Mouse (Mus musculus) stomach, embryonic 16.5 days (tissue): ENCODE data around the gene Eml1. TPM values are rescaled to one million over a fixed set of nuclear protein-coding genes. Genes with fewer than 3 reads are reported as not detected.

Experiments
- ATAC-seq: fragments of 200-750 bp; cut with Nextera tagmentation; 2 replicates; pipeline ENCODE4 v1.8.0; 2017; ENCODE audit warnings: moderate number of reproducible peaks, moderate TSS enrichment; ENCODE audit not compliant: insufficient read depth, low FRiP score
- H3K27ac ChIP-seq: fragments of 300-500 bp; sonication (generic); 2 replicates; pipeline ENCODE4 v1.5.1; 2014; ENCODE audit warnings: low read length
- H3K27me3 ChIP-seq: fragments of 300-500 bp; sonication (generic); 2 replicates; pipeline ENCODE4 v1.6.1; 2014; ENCODE audit warnings: low read length, control low read depth, mixed read lengths; ENCODE audit not compliant: control insufficient read depth, insufficient read depth
- H3K36me3 ChIP-seq: fragments of 300-500 bp; sonication (generic); 2 replicates; pipeline ENCODE4 v1.6.1; 2014; ENCODE audit warnings: low read length; ENCODE audit not compliant: control insufficient read depth, insufficient read depth
- H3K4me1 ChIP-seq: fragments of 300-500 bp; sonication (generic); 2 replicates; pipeline ENCODE4 v1.6.1; 2014; ENCODE audit warnings: low read length, control low read depth, mixed read lengths; ENCODE audit not compliant: control insufficient read depth, insufficient read depth
- H3K4me2 ChIP-seq: fragments of 300-500 bp; sonication (generic); 2 replicates; pipeline ENCODE4 v1.6.1; 2014; ENCODE audit warnings: low read depth, low read length, mixed read lengths
- H3K4me3 ChIP-seq: fragments of 300-500 bp; sonication (generic); replicated peaks from 2 replicates; pipeline ENCODE4 v1.5.1; 2014; ENCODE audit warnings: mild to moderate bottlenecking, low read length
- H3K9ac ChIP-seq: fragments of 300-500 bp; sonication (generic); 2 replicates; pipeline ENCODE4 v1.6.1; 2014; ENCODE audit warnings: low read length
- H3K9me3 ChIP-seq: fragments of 300-500 bp; sonication (generic); replicated peaks from 2 replicates; pipeline ENCODE4 v1.6.1; 2016; ENCODE audit warnings: low read length, control low read depth; ENCODE audit not compliant: control insufficient read depth
- WGBS: fragments of 180-500 bp; shearing (Covaris S2); extraction: QIAGEN DNeasy Blood & Tissue Kit; methylation state at CpG from one replicate; pipeline ENCODE4 v1.1.7; 2014; 5-methylcytosine and 5-hydroxymethylcytosine counted together
- polyA plus RNA-seq: library from polyadenylated mRNA; unstranded; fragments of >200 nt; fragmentation: Nextera tagmentation; extraction: Ambion mirVana; gene quantifications from 2 replicates; pipeline ENCODE4 v1.2.1, GENCODE M21; 2015

The Eml1 gene
- polyA plus RNA-seq, 1 experiment from 2014 or later, result 82.3 TPM

DNA sequence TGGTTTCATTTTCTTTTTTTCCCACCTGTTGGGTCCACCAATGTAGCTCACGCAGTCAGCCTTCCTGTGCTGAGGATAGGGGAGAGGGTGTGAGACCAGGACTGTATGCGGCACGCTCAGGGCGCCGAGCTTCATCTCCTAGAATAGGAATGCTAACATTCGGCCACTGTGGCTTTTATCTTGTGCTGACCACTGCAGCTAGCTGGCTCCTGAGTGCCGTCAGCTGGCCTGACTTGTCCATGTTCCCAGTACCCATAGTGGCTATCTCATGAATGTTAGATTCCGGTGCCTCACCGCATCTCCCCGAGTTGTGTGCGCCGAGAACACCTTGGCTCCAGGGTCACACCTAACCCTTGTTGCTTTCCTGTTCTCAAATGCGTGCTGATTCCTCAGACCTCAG, 66.7 kb downstream of the Eml1 start:
- H3K4me1 ChIP-seq, result peaks cover 50% of the 10 kb centered on the region
- H3K4me3 ChIP-seq, result no peak overlapping the region
- H3K9ac ChIP-seq, result peak overlapping the region; percentile 27; the same call in 1 of the 2 replicates
- no peak for ATAC-seq
- WGBS, result 87% methylated on average over 13 of the region's 13 CpGs
- H3K4me2 ChIP-seq, result no peak overlapping the region
- H3K27me3 ChIP-seq, result no peaks in the 10 kb centered on the region
- no peaks in the 10 kb centered on the region for H3K36me3 ChIP-seq
- H3K9me3 ChIP-seq, result no peaks in the 10 kb centered on the region
- H3K27ac ChIP-seq, result peak overlapping the region; percentile 97

DNA sequence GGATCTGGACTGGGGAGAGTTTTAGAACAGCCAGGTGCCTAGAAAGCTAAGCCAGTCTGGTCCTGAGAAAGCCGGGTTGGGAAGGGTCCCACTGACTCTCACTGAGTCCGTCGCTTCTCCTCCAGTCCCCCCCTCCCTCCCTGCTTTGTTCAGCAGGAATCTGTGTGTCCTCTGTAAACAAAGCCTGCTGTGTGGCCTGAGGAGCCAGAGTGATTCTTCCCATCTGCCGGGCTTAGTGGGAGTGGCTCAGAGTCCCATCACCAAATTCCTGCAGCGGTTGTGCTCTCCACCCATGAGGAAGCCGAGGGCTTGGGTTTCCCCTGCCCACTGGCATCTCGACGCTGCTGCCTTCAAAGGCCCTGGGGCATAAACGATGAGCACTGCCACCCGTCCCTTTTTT, 72.5 kb downstream of the Eml1 start:
- Histone ChIP-seq H3K4me3 (no peak overlapping the region), H3K36me3 (no peaks in the 10 kb centered on the region), H3K4me1 (peaks cover 38% of the 10 kb centered on the region), H3K27ac (peak overlapping the region; percentile 80), H3K9ac (no peak overlapping the region), H3K9me3 (no peaks in the 10 kb centered on the region), H3K4me2 (peak overlapping the region; percentile 28; the same call in 1 of the 2 replicates), H3K27me3 (no peaks in the 10 kb centered on the region)
- 10% methylated on average over 10 of the region's 10 CpGs for WGBS
- peak; percentile 71 for ATAC-seq

DNA sequence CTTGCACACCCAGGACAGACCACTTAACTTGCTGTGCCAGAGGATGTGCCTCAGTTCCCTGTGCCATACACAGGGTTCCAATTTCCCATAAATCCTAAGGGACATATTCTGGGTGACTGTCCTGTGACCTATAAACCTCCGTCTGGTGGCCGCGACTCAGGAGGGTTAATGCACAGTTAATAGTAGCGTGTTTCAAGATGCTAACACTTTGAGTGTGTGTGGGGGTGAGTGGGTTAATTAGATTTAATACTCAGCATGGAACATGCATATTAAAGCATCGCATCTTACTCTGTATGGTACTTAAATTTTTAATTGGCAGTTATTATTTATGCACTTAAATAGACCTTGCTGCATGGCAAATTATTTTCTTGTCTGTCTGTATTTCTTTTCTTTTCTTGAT, 73.0 kb downstream of the Eml1 start:
- no peak overlapping the region for H3K4me3 ChIP-seq
- no peak overlapping the region for H3K4me2 ChIP-seq
- H3K4me1 ChIP-seq, result peaks cover 35% of the 10 kb centered on the region
- H3K9ac ChIP-seq, result no peak overlapping the region
- no peaks in the 10 kb centered on the region for H3K27me3 ChIP-seq
- H3K27ac ChIP-seq, result peak overlapping the region; percentile 83
- H3K36me3 ChIP-seq, result no peaks in the 10 kb centered on the region
- H3K9me3 ChIP-seq, result no peaks in the 10 kb centered on the region
- ATAC-seq, result no peak
- WGBS, result 57% methylated on average over 5 of the region's 5 CpGs

DNA sequence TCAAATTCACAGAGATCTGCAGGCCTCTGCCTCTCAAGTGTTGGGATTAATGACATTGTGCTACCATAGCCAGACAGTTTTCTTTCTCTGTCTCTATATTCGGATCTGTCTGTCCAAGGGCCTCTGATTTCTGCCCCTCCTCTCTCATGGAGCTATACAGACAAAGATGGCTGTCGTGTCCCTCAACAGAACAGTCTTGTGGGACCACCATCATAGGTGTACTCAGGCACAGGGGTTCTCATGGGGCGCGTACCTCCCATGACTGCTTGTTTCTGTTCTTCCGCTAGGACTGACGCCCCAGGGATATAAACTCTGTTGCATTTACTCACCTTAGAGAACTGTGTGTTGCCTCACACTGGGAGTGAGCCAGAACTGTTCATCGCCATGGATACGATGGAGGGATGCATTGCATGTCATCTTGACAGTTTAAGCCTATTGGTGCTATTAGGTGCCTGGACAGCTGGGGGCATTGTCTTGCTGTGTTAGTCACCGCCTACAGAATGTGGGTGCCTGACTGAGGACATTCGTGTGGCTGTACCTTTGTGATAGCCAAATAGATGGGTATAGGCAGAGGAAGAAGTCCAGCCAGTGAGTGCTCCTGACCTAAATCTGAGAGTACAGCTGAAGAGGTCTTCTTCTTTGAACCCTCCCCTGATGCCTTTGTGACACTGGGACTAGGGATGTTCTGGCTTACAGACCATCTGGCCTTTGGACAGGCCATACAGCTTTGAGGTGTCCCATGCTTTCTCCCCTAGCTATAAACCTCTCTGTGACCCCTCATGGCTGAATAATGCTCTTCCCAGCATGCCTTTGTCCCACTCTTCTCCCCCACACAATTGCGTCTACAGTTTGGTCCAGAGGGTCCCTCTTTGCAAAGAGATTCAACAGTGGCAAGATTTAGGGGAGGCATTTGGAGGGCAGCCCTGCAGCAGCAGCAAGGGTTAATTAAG, 73.7 kb downstream of the Eml1 start:
- Histone ChIP-seq H3K27ac (peak overlapping the region; percentile 83), H3K4me1 (peaks cover 35% of the 10 kb centered on the region), H3K36me3 (no peaks in the 10 kb centered on the region), H3K4me2 (no peak overlapping the region), H3K27me3 (no peaks in the 10 kb centered on the region), H3K9me3 (no peaks in the 10 kb centered on the region), H3K4me3 (no peak overlapping the region), H3K9ac (0 out of 2 replicates have a peak overlapping the region, but pooled peaks have one; percentile 18)
- WGBS, result 69% methylated on average over 11 of the region's 11 CpGs
- peak; percentile 18; the same call in 1 of the 2 replicates for ATAC-seq

DNA sequence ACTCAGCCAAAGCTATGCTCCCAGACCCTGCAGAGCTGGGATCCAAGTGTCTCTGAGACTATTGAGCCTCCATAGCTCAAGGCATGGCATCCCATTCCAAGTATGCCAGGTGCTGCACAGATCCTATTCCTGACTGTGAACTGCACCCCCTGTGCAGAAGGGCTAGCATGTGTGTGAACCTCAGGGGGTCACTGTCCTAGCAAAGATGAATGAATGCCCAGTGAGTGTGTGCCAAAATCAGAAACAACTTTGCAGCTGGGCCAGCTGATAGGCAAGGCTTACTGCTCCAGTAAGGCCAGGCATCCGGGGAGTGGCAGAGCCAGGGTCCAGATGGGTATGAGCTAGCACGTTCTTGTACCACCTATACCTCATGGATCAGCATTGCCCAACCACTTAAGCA, 76.0 kb downstream of the Eml1 start:
- H3K4me2 ChIP-seq, result no peak overlapping the region

DNA sequence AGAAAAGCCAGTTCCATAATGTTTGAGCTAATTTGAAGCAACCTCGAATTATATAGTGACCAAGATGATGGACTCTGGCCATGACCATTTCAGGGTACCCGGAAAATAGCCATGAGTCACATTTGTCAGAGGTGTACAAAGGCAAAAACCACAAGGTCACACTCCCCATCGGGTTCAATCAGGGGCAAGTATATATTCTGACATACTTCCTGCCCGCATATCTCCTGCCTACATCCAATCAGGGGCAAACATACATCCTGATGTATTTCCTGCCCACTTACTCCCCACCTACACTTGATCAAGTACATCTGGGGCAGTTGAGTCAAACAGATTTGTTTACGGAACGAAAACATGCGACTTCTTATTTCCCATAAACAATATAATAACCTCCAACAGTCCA, 77.6 kb downstream of the Eml1 start:
- no peaks in the 10 kb centered on the region for H3K36me3 ChIP-seq
- H3K4me3 ChIP-seq, result no peak overlapping the region
- no peak overlapping the region for H3K9ac ChIP-seq
- H3K9me3 ChIP-seq, result no peaks in the 10 kb centered on the region
- H3K27me3 ChIP-seq, result no peaks in the 10 kb centered on the region
- WGBS, result 81% methylated on average over 7 of the region's 7 CpGs
- H3K4me1 ChIP-seq, result peaks cover 37% of the 10 kb centered on the region
- no peak overlapping the region for H3K4me2 ChIP-seq
- no peak for ATAC-seq
- H3K27ac ChIP-seq, result no peak overlapping the region

More for the DNA sequence above, 76.0 kb downstream of the Eml1 start:
- 76% methylated on average over 2 of the region's 2 CpGs for WGBS
- Histone ChIP-seq H3K9me3 (no peaks in the 10 kb centered on the region), H3K4me3 (no peak overlapping the region), H3K27me3 (no peaks in the 10 kb centered on the region), H3K9ac (no peak overlapping the region), H3K4me1 (peaks cover 44% of the 10 kb centered on the region), H3K27ac (no peak overlapping the region), H3K36me3 (no peaks in the 10 kb centered on the region)
- ATAC-seq, result no peak

DNA sequence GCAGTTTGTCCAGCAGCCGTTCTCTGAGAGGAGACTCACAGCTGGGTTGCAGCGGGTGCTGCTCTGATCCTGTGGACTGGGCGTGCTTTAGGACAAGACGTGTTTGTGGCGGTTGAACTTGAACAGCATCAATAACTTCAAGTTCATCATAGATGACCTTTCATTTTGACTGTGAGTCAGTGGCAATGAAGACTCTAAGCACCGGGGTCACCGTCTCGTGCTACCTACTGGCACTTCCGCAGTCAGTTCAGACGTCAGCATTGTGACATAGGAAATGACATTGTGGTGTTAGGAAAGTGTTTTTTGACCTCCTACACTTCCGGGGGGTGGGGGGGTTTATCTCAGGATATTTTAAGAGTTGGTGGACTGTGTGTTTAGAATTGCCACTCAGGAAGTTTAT, 79.2 kb downstream of the Eml1 start:
- no peak for ATAC-seq
- Histone ChIP-seq H3K36me3 (no peaks in the 10 kb centered on the region), H3K27me3 (no peaks in the 10 kb centered on the region), H3K27ac (no peak overlapping the region), H3K9me3 (no peaks in the 10 kb centered on the region), H3K4me3 (no peak overlapping the region), H3K4me2 (no peak overlapping the region), H3K4me1 (peaks cover 24% of the 10 kb centered on the region), H3K9ac (no peak overlapping the region)
- 69% methylated on average over 11 of the region's 11 CpGs for WGBS

DNA sequence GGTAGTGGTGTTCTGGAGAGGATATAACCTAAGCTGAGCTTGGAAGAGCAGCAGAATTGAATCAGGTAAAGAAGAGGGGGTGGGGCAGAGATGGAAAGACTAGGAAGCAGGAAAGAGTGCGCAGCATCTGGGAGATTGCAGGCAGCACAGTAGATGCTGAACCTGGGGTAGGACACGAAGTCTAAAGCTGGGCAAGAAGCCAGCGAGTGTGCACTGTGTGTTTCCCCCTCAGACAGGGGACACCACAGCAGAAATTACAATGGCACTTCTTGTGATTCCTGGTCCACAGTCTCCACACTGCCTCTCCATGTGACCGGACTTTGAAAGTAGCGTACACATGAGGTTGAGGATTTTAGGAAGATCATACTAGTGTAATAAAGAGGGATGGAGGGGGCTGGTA, 79.8 kb downstream of the Eml1 start:
- Histone ChIP-seq H3K27me3 (no peaks in the 10 kb centered on the region), H3K9ac (no peak overlapping the region), H3K9me3 (no peaks in the 10 kb centered on the region), H3K4me3 (no peak overlapping the region), H3K4me2 (no peak overlapping the region), H3K27ac (no peak overlapping the region), H3K4me1 (peaks cover 20% of the 10 kb centered on the region), H3K36me3 (no peaks in the 10 kb centered on the region)
- WGBS, result 55% methylated on average over 5 of the region's 5 CpGs
- ATAC-seq, result no peak

DNA sequence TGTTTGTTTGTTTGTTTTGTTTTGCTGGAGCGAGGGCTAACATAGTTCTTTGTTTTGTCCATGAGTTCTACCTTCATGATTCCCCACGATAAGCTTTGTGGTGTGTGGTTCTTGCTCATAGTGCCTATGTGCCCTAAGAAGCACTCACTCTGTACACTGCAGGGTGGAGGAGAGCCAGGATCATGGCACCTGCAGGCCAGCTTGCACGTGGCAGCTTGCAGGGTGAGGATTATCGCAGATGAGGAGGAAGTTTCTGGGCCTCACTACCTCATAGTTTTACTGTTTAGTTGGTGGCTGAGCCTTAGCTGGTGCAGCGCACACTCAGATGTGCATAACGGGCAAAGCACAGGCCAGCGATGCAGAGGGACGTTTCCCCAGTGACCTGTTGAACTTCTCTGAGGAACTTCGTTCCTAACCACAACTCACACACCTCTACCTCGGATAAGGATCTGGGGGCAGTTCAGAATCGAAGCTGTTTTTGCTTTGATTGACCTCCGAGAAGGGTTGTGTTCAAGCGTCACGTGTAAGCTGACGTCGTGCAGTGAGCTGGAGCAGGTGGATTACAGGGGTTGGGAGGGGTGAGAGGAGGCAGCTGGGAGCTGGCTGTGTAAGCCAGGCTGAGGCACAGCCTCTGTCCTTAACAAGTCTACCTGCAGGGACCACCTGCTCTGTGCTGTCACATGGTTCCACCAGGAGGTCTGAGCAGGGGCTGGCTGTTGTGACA, 81.6 kb downstream of the Eml1 start:
- Histone ChIP-seq H3K4me3 (no peak overlapping the region), H3K4me1 (peaks cover 15% of the 10 kb centered on the region; the same call in 1 of the 2 replicates), H3K9me3 (no peaks in the 10 kb centered on the region), H3K27me3 (no peaks in the 10 kb centered on the region), H3K36me3 (no peaks in the 10 kb centered on the region), H3K4me2 (peak overlapping the region; percentile 34), H3K27ac (no peak overlapping the region), H3K9ac (no peak overlapping the region)
- WGBS, result 41% methylated on average over 16 of the region's 16 CpGs
- peak; percentile 41; the same call in 1 of the 2 replicates for ATAC-seq
